Mouse (Mus musculus): ENCODE results near the gene Arhgef10l. TPM values are rescaled to one million over a fixed set of nuclear protein-coding genes. Genes with fewer than 3 reads are reported as not detected.

Gene Arhgef10l
- total RNA-seq (2021) = 10 to 100 TPM; 30.2 to 37.8 TPM
- long read RNA-seq, experiment 1, full-length matches to known transcripts = 5 of 18 reads
- long read RNA-seq, experiment 1, partial matches to known transcripts = 5 of 18 reads
- long read RNA-seq, experiment 1, other reads (novel, unspliced or antisense) = 8 of 18 reads
- long read RNA-seq, experiment 2, full-length matches to known transcripts = 14 of 44 reads
- long read RNA-seq, experiment 2, partial matches to known transcripts = 22 of 44 reads
- long read RNA-seq, experiment 2, other reads (novel, unspliced or antisense) = 8 of 44 reads

DNA sequence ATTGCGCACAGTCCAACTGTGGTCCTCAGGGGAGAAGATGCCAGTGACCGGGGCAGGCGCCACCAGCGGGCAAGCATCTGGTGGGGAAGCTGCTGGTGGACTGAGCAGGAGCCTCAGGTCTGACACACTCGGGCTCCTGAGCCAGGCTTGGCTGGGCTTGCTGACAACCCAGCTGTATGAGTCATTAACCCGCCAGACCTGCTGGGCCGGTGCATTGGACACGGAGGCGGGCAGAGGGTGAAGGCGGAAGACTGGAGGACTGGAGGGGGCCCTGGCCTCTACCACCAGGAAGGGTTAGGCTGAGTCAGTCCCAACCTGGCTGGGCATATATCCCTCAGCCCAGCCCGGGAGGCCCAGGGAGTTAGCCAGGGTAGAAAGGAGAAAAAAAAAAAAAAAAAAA is at the start of gene Arhgef10l:
Arhgef10l (minus strand) TSS at position 253 of the 400 bp plus-strand sequence.
- DNase-seq (ENCODE audit: low spot score in 2 of 2) = no peak

DNA sequence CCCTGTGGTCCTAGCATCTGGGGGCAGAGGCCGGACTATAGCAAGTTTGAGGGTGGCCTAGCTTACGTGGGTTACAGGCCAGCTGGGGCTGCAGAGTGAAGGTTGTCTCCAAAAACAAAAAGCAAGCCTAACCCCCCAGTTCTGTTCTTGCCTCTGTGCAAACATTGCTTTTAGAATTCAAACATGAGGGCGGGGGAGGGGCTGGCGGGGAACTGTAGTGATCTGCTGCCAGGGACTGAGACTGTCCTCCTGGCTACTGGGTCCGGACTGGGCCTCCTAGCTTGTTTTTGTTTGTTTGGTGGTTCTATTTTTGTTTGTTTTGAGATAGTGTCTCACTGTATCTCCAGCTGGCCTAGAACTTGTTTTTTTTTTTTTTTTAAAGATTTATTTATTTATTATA is 48.8 kb upstream of the Arhgef10l start:
- DNase-seq (ENCODE audit: low spot score in 2 of 2) = no peak

DNA sequence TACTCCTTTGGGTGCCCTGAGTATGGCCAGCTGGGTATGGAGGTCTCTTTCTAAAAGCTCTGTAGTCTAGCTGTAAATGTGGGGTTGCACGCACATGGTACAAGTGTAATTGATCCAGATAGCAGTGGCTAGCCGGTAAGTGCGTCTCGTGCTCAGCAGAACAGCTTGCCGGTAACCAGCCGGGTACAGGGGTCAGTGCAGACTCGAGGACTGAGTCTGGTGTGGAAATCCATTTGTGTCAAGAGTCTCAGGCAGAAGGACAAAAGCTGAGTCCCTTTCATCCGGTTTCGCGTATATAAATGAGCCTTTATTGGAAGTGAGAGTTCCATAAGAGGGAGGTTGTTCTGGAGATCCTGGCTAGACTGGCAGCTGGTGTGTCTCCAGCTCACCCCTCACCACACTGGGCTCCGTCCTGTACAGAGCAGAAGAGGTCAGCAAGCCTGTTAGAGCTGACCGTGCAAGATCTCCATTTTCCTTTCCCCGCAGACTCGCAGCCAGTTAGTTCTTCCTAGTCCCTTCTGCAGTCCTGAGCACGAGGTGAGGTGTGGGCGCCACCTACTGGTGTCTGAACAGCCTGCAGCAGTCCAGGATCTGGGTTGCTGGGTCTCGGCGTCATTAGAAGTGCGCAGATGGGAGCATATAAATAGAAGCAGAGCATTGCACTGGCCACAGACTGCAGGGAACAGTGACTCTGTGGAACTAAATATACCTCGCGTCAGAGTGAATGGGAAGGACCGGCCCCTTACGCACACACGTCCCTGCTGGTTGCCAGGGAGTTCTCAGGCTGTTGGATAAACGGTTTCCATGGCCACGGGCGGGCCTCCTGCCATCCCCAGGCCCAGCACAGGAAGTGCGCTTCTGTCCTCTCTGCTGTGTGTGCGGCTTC is 47.9 kb upstream of the Arhgef10l start:
- DNase-seq (ENCODE audit: low spot score in 2 of 2) = peak; percentile 72 to 82

DNA sequence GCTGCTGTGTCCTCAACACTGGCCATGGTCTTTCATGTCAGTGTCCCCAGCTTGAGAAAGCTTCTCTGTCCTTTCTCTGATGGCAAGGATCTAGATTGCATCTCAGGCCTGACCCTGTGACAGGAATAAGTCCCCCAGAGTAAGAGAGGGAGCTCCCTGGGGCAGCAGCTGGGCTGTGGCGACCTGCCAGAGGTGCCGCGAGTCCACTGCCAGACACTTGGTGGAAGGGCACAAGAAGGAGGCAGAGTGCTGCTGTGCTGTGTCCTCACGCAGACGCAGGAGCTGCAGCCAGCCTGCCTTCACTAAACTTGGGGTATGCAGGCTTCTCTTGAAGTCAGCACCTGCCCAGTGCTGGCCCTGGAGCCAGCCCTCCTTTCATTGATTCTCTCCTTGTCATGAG is 45.5 kb upstream of the Arhgef10l start:
- DNase-seq (ENCODE audit: low spot score in 2 of 2) = no peak

DNA sequence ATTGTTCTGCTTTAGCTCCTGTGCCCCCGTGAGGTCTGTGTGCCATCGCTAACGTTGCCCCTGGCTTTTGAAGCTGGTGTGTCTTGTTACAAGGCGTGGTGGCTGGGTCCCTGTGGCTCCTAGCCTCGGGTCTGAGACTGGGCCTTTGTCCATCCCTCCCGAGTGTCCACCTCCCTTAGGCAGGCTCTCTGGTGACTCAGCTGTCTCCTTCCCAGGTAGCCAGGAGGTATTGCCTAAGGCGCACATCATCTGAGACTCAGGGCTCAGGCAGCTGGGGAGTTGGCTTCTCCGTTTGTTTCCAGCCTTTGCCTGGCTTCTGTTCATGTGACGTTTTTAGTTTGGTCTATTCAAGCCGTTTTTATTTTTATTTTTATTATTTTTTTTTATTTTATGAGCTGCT is 45.0 kb upstream of the Arhgef10l start:
- DNase-seq (ENCODE audit: low spot score in 2 of 2) = no peak

DNA sequence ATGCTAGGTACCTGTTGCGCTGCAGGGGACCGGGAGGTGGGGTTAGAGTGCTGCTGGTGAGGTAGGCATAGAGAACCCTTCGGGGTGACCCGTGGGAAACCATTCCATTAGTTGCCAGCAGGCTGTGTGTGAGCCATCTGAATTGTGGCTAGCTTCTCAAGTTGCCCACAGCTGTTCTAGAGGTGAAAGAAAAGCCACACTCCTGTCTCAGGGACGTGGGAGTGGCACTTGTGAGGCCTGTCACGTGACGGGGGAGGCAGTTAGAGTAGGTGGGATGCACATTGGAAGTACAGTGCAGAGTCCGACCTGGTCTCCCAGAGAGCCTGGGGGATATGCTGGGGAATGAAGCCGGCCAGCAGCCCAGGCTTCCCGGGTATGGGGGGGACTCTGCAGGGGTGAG is 43.8 kb upstream of the Arhgef10l start:
- no peak for DNase-seq (ENCODE audit: low spot score in 2 of 2)

DNA sequence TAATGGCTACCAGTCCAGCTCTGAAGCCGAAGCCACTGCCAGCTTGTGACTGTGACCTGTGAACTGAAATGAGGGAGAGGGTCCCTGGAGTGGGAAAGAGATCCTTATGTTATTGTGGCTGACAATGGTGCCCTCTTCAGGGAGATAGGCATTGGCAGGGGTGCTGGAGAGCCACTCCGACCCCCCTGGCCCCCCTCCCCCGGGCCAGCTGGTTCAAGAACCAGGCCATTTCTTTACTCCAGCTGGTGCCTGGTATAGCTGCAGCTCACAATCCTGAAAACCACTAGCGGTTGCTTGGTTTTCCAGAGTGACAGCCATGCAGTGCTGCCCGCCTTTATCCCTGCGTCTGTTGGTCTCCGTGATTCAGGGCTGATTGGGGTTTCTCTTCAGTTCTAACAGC is 43.3 kb upstream of the Arhgef10l start:
- DNase-seq (ENCODE audit: low spot score in 2 of 2) = no peak

DNA sequence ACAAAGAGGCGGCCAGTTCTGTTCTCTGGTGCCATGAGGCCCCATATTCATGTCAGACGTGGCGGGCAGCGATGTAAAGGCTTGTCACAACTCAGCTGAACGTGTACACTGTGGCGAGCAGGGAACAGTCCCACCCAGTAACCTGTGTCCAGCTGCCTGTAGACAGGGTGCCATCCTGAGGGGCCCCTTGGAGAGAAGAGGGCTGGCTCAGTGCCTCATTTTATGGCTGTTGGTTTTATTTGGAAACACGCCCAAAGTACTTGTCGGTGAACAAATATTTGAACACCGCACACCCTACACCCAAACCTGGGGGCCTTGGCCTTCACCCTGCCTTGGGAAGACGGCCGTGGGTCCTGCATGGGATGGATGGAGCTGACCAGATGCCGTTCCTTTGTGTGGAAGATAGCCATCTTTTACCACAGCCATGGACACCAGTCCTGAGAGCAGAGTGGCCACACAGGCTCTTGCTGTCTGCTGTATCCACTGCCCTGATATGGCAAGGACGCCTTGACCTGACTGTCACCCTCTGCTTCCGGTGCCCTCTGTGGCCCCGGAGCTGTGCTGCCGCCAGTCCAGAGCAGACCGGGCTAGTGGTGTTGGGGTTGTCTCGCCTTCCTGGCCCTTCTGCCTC is 42.6 kb upstream of the Arhgef10l start:
- DNase-seq (ENCODE audit: low spot score in 2 of 2) = no peak

DNA sequence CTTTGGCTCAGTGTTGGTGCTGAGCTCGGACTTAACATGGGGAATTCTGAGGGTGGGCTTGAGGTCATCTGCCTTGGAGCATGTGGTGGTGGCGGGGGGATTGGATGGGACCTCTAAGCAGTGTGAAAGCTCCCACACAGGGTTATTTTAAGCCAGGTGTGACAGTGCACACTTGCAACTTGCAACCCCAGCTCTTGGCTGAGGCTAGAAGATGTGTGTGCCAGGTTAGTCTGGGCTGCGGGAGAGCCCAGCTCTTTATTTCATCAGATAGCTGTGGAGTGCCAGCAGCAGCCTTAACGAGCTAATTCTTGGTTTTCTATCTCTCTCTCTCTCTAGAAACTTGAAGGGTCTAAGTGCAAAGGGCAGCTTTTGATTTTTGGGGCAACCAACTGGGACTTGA is 41.8 kb upstream of the Arhgef10l start:
- no peak for DNase-seq (ENCODE audit: low spot score in 2 of 2)

DNA sequence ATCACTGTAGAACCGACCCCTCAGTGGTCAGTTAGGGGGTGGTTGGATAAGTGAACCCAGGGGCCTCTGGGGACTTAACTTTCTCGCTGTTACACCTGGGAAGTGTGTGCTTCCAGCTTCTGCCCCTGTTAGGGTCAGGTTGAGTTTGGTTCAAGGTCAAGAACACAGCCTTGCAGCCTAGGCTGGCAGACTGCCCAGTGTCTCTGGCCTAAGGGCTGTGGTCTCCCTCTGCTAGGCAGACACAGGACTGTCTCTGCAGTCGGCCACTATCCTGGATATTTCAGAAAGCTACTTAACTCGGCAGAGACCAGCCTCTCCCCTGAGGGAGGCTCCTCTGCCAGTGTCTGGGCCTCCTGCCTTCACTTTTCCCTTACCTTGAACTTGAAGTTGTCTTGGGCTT is 38.4 kb upstream of the Arhgef10l start:
- no peak for DNase-seq (ENCODE audit: low spot score in 2 of 2)

DNA sequence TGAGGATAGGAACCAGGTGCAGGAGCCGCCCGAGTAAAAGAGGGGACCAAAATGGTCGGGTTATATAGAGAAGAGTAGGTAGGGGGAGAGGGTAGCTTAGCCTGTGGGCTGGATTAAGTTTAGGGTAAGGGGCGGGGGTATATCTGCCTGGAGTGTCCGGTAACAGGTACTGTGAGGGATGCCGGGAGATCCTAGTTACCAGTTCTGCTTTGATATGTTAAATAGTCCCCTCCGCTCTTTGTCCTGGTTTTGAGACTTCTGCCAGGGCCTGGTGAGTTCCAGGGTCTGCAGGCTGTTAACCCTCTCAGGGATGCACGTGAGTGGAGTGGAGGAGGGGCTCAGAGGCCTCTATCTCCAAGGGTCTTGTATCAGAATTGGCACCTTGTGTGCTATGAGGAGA is 37.8 kb upstream of the Arhgef10l start:
- DNase-seq (ENCODE audit: low spot score in 2 of 2) = no peak

DNA sequence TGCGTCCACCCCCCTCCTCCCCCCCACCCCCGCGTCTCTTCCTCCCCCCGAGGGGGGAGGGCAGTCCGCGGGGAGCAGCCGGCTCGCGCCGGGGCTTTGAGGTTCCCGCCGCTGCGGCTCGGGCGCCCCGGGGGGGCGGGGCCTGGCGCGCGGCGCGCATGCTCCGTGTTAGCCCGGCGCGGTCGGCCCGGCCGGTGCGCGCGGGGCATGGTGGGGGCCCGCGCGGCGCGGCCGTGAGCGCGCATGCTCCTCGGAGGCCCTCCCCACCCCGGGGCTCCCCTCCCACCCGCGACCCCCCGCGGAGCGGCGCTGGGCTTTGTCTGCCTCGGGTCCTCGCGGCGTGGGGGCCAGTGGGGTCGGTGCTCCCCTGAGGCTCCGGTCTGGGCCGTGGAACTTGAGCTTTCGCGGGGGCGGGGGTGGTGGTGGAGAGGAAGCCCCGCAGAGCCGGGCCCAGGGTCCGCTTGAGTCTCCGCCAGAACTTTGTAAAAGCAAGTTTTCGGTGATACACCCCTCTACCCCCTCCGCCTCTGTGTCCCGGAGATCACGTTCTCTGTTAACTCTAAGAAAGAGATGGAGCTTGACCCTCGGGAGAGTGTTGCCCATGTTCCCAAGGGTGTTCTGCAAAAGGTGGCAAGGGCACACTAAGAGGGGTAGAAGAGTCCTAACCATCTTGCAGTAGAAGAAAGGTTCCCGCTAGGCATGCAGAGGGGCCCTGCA is 37.0 kb upstream of the Arhgef10l start:
- DNase-seq (ENCODE audit: low spot score in 2 of 2) = peak; percentile 63 to 81

DNA sequence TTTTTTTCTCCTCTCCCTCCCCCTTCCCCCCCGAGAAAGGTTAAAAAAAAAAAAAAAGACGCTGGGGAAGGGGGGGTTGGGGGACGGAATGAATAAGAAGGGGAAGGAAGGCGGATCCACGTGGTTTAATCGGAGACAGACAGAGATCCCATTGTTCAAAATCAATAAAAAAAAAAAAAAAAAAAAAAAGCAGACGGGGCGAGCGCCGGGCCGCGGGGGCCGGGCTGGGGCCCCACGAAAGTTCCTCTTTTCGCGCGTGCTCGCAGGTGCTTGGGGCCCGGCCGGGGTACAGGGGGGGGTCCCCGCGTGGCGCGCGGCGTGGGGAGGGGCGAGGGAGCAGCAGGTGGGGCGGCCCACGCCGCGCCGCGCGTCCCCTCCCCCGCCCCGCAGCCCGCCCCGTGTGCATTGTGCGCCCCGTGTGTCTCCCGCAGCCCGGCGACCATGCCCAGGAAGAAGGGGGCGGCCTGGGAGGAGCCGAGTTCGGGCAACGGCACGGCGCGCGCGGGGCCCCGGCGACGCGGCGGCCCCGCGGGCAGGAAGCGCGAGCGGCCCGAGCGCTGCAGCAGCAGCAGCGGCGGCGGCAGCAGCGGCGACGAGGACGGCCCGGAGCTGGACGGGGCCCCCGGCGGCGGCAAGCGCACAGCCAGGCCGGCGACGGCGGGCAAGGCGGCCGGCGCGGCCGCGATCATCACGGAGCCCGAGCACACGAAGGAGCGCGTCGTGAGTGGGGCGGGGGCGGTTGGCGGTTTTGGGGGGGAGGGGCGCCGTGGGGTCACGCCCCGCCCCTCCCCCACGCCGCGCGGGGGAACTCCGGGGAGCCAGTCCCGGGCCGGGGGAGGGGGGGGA is 36.1 kb upstream of the Arhgef10l start:
- DNase-seq (ENCODE audit: low spot score in 2 of 2) = no peak

DNA sequence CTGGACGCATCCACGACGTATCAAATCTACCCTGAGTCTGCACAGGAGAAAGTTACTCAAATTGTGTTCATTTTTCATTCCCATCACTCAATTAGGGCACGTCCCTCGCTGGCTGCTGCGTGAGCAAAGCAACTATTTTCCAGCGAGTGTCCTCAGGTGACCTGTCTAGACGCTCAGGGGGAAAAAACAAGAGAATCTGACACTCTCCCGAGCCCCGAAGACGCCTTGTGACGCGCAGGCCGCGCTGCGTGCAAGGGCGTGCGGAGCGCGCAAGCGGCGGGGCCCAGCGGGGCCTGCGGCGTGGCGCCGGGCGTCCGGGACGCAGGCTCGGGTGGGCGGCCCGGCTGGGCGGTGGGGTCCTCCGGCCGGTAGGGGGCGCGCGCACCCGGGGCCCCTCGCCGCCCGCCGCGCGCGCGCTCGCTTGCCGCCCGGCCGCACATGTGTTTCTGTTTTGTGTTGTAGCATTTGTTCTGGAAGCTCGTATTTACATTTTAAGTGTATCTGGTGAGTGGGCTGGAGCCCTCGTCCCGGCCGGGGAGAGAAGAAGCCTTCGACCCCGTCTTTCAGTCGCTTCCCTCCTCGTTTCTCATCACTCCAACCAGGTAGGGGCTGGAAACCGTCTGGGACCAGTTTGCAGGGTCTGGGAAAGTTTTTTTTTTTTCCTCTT is 35.4 kb upstream of the Arhgef10l start:
- DNase-seq (ENCODE audit: low spot score in 2 of 2) = peak; percentile 59 to 68

DNA sequence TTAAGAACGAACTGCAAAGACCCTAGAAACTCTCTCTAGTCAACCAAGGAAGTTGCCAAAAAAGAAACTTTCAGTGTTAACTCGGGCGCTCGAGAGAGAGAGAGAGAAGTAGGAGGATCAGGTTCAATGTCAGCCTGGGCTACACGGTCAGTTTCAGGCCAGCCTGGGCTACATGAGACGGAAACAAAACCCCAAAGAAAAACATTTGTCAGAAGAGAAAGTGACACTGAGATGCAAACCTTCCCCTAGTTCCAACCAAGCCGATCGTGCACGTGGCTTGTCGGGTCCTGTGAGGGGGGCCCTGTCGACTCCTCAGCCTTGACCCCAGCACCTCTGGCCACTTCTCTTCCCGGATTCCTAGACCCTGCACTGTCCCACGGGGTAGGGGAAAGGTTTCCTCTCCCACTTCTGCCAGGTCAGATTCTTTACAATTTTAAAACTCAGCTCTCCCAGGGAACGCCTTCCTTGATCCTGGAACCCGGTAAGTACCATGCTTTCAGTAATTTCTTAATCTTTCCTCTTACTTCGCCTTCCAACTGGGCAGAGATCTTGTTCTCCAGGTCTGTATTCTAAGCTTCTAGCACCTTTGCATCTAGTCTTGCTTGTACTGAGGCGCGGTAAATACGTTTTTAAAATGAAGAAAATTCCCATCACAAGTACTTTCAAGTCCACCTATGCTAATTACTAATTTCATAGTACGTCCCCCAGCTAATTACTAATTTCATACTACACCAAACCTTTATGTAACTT is 34.6 kb upstream of the Arhgef10l start, which contains the start of gene Rcc2:
Rcc2 (plus strand) TSS at position 273 of the 750 bp plus-strand sequence.
- no peak for DNase-seq (ENCODE audit: low spot score in 2 of 2)

DNA sequence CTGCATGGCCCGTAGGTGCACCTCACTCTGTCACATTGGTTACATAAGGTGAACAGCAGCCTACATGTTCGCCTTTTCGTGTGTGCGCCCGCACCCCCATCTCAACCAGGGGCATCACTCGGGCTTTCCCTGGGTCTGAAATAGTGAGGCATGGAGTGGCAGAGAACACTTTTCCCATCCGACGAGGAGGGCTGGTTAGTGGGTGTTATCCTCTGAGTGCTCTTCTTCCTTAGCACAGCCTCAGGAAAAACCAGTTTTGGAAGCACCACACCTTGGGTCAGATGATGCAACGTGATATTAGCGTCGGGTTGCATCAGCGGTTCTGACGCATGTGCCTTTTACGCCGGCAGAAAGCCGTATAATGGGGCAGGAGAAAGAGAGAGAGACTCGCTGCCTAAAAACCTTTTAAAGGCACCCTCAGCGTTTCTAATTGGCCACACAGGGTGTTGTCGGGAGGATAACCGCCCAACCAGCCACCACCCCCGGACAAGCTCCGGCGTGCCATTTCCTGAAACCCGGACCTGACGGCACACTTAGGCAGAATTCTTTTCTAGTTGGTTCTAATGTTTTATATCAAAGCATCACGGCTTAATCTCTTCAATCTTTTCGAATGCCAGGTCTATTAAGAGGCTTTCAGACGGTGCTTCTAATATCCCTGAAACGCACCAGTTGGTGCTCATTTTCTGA is 33.8 kb upstream of the Arhgef10l start:
- DNase-seq (ENCODE audit: low spot score in 2 of 2) = peak in 1 of 2 experiments; percentile 42

DNA sequence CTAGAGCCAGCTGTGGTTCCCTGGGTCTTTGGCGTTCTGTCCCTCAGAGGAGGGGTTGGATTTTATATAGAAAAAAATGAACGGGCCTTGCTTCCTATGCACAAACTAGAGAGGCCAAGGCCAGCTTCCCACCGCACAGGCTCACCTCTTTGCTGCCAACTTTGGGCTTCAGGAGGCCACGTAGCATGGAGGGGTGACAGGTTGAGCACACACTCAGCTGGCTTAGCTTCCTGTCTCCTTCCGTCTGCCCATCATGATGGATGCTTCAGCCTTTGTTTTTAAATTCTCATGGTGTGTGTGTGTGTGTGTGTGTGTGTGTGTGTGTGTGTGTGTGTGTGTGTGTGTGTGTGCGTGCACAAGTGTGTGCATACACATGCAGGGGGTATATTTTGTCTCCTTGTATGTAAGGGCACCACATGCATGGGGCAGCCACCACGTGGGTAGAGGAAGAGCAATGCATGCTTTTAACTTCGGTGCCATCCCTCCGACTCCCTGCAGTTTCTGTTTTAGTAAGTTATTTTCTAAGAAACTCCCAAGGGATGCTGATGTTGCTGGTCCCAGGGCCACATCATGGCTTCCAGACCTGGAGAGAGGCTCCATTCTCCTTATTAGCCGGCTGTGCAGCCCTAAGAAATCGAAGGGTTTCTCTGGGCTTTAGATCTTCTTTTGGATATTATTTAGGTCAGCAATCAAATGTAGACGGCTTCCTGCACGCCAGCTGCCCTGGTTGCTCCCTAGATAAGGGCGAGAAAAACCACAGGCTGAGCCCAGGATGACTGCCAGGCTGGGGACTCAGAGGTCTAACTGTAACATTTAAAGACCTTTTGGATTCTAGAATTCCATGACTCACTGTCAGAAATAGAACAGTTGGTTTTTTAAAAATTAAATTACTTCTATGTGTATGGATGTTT is 30.1 kb upstream of the Arhgef10l start:
- no peak for DNase-seq (ENCODE audit: low spot score in 2 of 2)

Data from adrenal gland, postnatal 4 days (tissue).